Comparison of ENCODE assay signal across 10 mouse cellular contexts in the genomic region with DNA sequence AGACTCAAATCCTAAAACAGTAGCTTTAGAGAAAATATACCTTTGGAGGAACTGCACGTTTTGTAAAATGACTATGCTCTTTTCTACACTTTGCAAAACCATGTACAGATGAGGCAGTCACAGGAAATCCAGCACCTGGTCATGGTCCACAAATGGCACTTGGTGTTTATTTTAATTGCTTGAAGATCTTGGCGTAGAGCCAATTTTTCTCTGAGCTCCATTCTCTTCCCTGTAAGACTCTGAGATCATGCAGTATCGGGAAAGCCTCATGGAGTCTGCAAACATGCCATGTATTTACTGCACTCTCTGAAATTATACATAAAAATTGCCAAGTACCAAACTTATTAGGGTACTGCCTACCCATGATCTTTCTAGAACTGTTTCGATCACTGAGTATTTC.
A peak's percentile ranks its signal among the peaks of the same experiment; 100 is the strongest.
DNase-seq lines count a peak whose midpoint lies in the region; ATAC-seq and TF ChIP-seq lines count a peak whose summit lies in the region.
"Had no signal": no experiment of that assay in that cellular context is flagged by ENCODE, and none has a peak within 500 bp of the region (broad histone marks: within the 10 kb centered on the region; RNA-seq: fewer than 3 reads in every experiment).

No protein-coding gene starts in this region.

- H3K4me1 ChIP-seq in forebrain, embryonic 11.5 days (replicated peaks; ENCODE audit: control insufficient read depth, insufficient read depth, low read length), result no peaks in the 10 kb centered on the region; the same call in 1 of the 2 replicates
- H3K4me1 ChIP-seq in forebrain, embryonic 10.5 days, result peaks cover 4% of the 10 kb centered on the region; the same call in 1 of the 2 replicates
- H3K4me1 ChIP-seq in midbrain, embryonic 15.5 days, result no peaks in the 10 kb centered on the region
- H3K4me1 ChIP-seq in midbrain, embryonic 10.5 days, result no peaks in the 10 kb centered on the region
- no peaks in the 10 kb centered on the region for H3K4me1 ChIP-seq in kidney, postnatal 0 days (replicated peaks; ENCODE audit: insufficient read depth, low read length)

- H3K4me3 ChIP-seq in forebrain, embryonic 11.5 days (ENCODE audit: low read depth, low read length), result no peak overlapping the region
- no peak overlapping the region for H3K4me3 ChIP-seq in forebrain, embryonic 10.5 days
- no peak overlapping the region for H3K4me3 ChIP-seq in midbrain, embryonic 15.5 days
- H3K4me3 ChIP-seq in midbrain, embryonic 10.5 days, result no peak overlapping the region
- H3K4me3 ChIP-seq in kidney, postnatal 0 days (replicated peaks; ENCODE audit: low read depth, low read length), result no peak overlapping the region
- H3K4me3 ChIP-seq: heart, embryonic 13.5 days had no signal

- no peak for DNase-seq in forebrain, embryonic 11.5 days (ENCODE audit: low spot score)
- no peak for DNase-seq in forebrain, embryonic 10.5 days (ENCODE audit: extremely low spot score, low spot score)
- no peak for DNase-seq in midbrain, embryonic 10.5 days (ENCODE audit: low spot score)
- DNase-seq in kidney, postnatal 0 days (ENCODE audit: low spot score), result peak; percentile 73
- no peak for DNase-seq in urinary bladder, adult 2 months (ENCODE audit: low spot score)
- DNase-seq in frontal cortex, postnatal 25 days (ENCODE audit: low spot score in 2 of 2), result no peak

- no peak overlapping the region for H3K27ac ChIP-seq in forebrain, embryonic 11.5 days (ENCODE audit: low read depth, low read length)
- H3K27ac ChIP-seq in forebrain, embryonic 10.5 days, result no peak overlapping the region
- H3K27ac ChIP-seq in midbrain, embryonic 15.5 days, result no peak overlapping the region
- H3K27ac ChIP-seq in midbrain, embryonic 10.5 days (replicated peaks), result no peak overlapping the region
- no peak overlapping the region for H3K27ac ChIP-seq in kidney, postnatal 0 days
- H3K27ac ChIP-seq: heart, embryonic 13.5 days had no signal

- no peak overlapping the region for H3K4me2 ChIP-seq in forebrain, embryonic 11.5 days (ENCODE audit: low read depth, low read length, severe bottlenecking)
- no peak overlapping the region for H3K4me2 ChIP-seq in midbrain, embryonic 15.5 days
- H3K4me2 ChIP-seq in kidney, postnatal 0 days (ENCODE audit: low read length), result no peak overlapping the region
- H3K4me2 ChIP-seq: heart, embryonic 13.5 days had no signal

- no peak for TF ChIP-seq CTCF in kidney, postnatal 0 days (IDR thresholded peaks at IDR 0.05; ENCODE audit: low read depth)

- no peaks in the 10 kb centered on the region for H3K9me3 ChIP-seq in forebrain, embryonic 11.5 days (ENCODE audit: control insufficient read depth, low read length)
- H3K9me3 ChIP-seq in forebrain, embryonic 10.5 days, result no peaks in the 10 kb centered on the region
- H3K9me3 ChIP-seq in midbrain, embryonic 15.5 days, result no peaks in the 10 kb centered on the region
- H3K9me3 ChIP-seq in midbrain, embryonic 10.5 days (replicated peaks), result no peaks in the 10 kb centered on the region
- H3K9me3 ChIP-seq in kidney, postnatal 0 days (replicated peaks; ENCODE audit: low read length), result no peaks in the 10 kb centered on the region
- H3K9me3 ChIP-seq: heart, embryonic 13.5 days had no signal

- ATAC-seq in forebrain, embryonic 11.5 days (replicated peaks; ENCODE audit: low FRiP score), result peak; percentile 64; the same call in 1 of the 2 replicates
- ATAC-seq in midbrain, embryonic 15.5 days (replicated peaks), result 0 out of 2 replicates have a peak, but pooled peaks have one; percentile 39
- peak; percentile 66; the same call in 1 of the 2 replicates for ATAC-seq in kidney, postnatal 0 days (replicated peaks; ENCODE audit: low FRiP score, low read depth)
- no peak for ATAC-seq in CD4-positive, CD25-positive, alpha-beta regulatory T cell, adult 4 months

- no peaks in the 10 kb centered on the region for H3K27me3 ChIP-seq in forebrain, embryonic 11.5 days (ENCODE audit: control insufficient read depth, insufficient read depth, low read length)
- no peaks in the 10 kb centered on the region for H3K27me3 ChIP-seq in forebrain, embryonic 10.5 days (ENCODE audit: poor library complexity, severe bottlenecking)
- H3K27me3 ChIP-seq in midbrain, embryonic 15.5 days (replicated peaks), result no peaks in the 10 kb centered on the region
- H3K27me3 ChIP-seq in midbrain, embryonic 10.5 days (ENCODE audit: low read depth, poor library complexity, severe bottlenecking), result no peaks in the 10 kb centered on the region
- no peaks in the 10 kb centered on the region for H3K27me3 ChIP-seq in kidney, postnatal 0 days (ENCODE audit: insufficient read depth, low read length)
- H3K27me3 ChIP-seq: CH12.LX; heart, embryonic 13.5 days had no signal

- no peaks in the 10 kb centered on the region for H3K36me3 ChIP-seq in forebrain, embryonic 11.5 days (ENCODE audit: control insufficient read depth, insufficient read depth, low read length)
- no peaks in the 10 kb centered on the region for H3K36me3 ChIP-seq in forebrain, embryonic 10.5 days (replicated peaks)
- H3K36me3 ChIP-seq in midbrain, embryonic 15.5 days (replicated peaks), result no peaks in the 10 kb centered on the region
- no peaks in the 10 kb centered on the region for H3K36me3 ChIP-seq in midbrain, embryonic 10.5 days
- H3K36me3 ChIP-seq in kidney, postnatal 0 days (ENCODE audit: insufficient read depth, low read length), result no peaks in the 10 kb centered on the region
- H3K36me3 ChIP-seq: heart, embryonic 13.5 days had no signal

- H3K9ac ChIP-seq in forebrain, embryonic 11.5 days (ENCODE audit: low read length), result no peak overlapping the region
- H3K9ac ChIP-seq in midbrain, embryonic 15.5 days, result no peak overlapping the region
- no peak overlapping the region for H3K9ac ChIP-seq in kidney, postnatal 0 days (ENCODE audit: low read depth, low read length)
- H3K9ac ChIP-seq: heart, embryonic 13.5 days had no signal

- 76% methylated on average over 4 of the region's 4 CpGs for WGBS in forebrain, embryonic 11.5 days
- WGBS in forebrain, embryonic 10.5 days, result 91% methylated on average over 4 of the region's 4 CpGs
- 75% methylated on average over 4 of the region's 4 CpGs for WGBS in midbrain, embryonic 15.5 days
- 88% methylated on average over 4 of the region's 4 CpGs for WGBS in midbrain, embryonic 10.5 days
- 44% methylated on average over 4 of the region's 4 CpGs for WGBS in kidney, postnatal 0 days
